Mouse (Mus musculus): ENCODE results near the gene Gse1. TPM values are rescaled to one million over a fixed set of nuclear protein-coding genes. Genes with fewer than 3 reads are reported as not detected.
A peak's percentile ranks its signal among the peaks of the same experiment; 100 is the strongest.

Gene Gse1
- polyA plus RNA-seq, 1 experiment from 2014 or later: 22.2 TPM

GRCm38 (mm10) chr8:120216855-120217830 is 11.1 kb upstream of the Gse1 start:
- H3K4me2 ChIP-seq (ENCODE audit: low read depth, low read length, severe bottlenecking): peak overlapping the region; percentile 21; the same call in 1 of the 2 replicates
- DNase-seq (ENCODE audit: low spot score) (peak; percentile 76), ATAC-seq (replicated peaks; ENCODE audit: low FRiP score) (peak; percentile 88)
- peak overlapping the region; percentile 57 for H3K27ac ChIP-seq (ENCODE audit: low read depth, low read length)
- H3K4me3 ChIP-seq (ENCODE audit: low read depth, low read length): no peak overlapping the region
- peak overlapping the region; percentile 35 for H3K9ac ChIP-seq (ENCODE audit: low read length)
- H3K4me1 ChIP-seq (replicated peaks; ENCODE audit: control insufficient read depth, insufficient read depth, low read length): peaks cover 11% of the 10 kb centered on the region
- WGBS: 17% methylated on average over 13 of the region's 13 CpGs
- no peaks in the 10 kb centered on the region for H3K36me3 ChIP-seq (ENCODE audit: control insufficient read depth, insufficient read depth, low read length)
- no peaks in the 10 kb centered on the region for H3K9me3 ChIP-seq (ENCODE audit: control insufficient read depth, low read length)
- no peaks in the 10 kb centered on the region for H3K27me3 ChIP-seq (ENCODE audit: control insufficient read depth, insufficient read depth, low read length)

GRCm38 (mm10) chr8:120222548-120222947 is 5.7 kb upstream of the Gse1 start:
- Histone ChIP-seq H3K9me3 (ENCODE audit: control insufficient read depth, low read length) (no peaks in the 10 kb centered on the region), H3K4me3 (ENCODE audit: low read depth, low read length) (no peak overlapping the region), H3K27me3 (ENCODE audit: control insufficient read depth, insufficient read depth, low read length) (no peaks in the 10 kb centered on the region), H3K27ac (ENCODE audit: low read depth, low read length) (no peak overlapping the region), H3K9ac (ENCODE audit: low read length) (no peak overlapping the region), H3K36me3 (ENCODE audit: control insufficient read depth, insufficient read depth, low read length) (no peaks in the 10 kb centered on the region), H3K4me1 (replicated peaks; ENCODE audit: control insufficient read depth, insufficient read depth, low read length) (peaks cover 30% of the 10 kb centered on the region), H3K4me2 (ENCODE audit: low read depth, low read length, severe bottlenecking) (no peak overlapping the region)
- no peak for ATAC-seq (replicated peaks; ENCODE audit: low FRiP score)
- 76% methylated on average over 11 of the region's 11 CpGs for WGBS
- DNase-seq (ENCODE audit: low spot score): no peak

- Histone ChIP-seq H3K4me2 (ENCODE audit: low read depth, low read length, severe bottlenecking) (no peak overlapping the region), H3K9ac (ENCODE audit: low read length) (no peak overlapping the region), H3K36me3 (ENCODE audit: control insufficient read depth, insufficient read depth, low read length) (no peaks in the 10 kb centered on the region), H3K4me1 (replicated peaks; ENCODE audit: control insufficient read depth, insufficient read depth, low read length) (peaks cover 44% of the 10 kb centered on the region), H3K27ac (ENCODE audit: low read depth, low read length) (peak overlapping the region; percentile 9; the same call in 1 of the 2 replicates), H3K4me3 (ENCODE audit: low read depth, low read length) (no peak overlapping the region), H3K9me3 (ENCODE audit: control insufficient read depth, low read length) (no peaks in the 10 kb centered on the region), H3K27me3 (ENCODE audit: control insufficient read depth, insufficient read depth, low read length) (peaks cover 6% of the 10 kb centered on the region)
- no peak for DNase-seq (ENCODE audit: low spot score)
- ATAC-seq (replicated peaks; ENCODE audit: low FRiP score): no peak
- WGBS: 47% methylated on average over 11 of the region's 11 CpGs
Observed at GRCm38 (mm10) chr8:120224521-120225420, 3.5 kb upstream of the Gse1 start.

- H3K9ac ChIP-seq (ENCODE audit: low read length): no peak overlapping the region
- peak overlapping the region; percentile 9; the same call in 1 of the 2 replicates for H3K27ac ChIP-seq (ENCODE audit: low read depth, low read length)
- 33% methylated on average over 10 of the region's 10 CpGs for WGBS
- H3K4me2 ChIP-seq (ENCODE audit: low read depth, low read length, severe bottlenecking): no peak overlapping the region
- H3K4me1 ChIP-seq (replicated peaks; ENCODE audit: control insufficient read depth, insufficient read depth, low read length): peaks cover 52% of the 10 kb centered on the region
- no peak overlapping the region for H3K4me3 ChIP-seq (ENCODE audit: low read depth, low read length)
- ATAC-seq (replicated peaks; ENCODE audit: low FRiP score) (no peak), DNase-seq (ENCODE audit: low spot score) (peak; percentile 67)
- no peaks in the 10 kb centered on the region for H3K9me3 ChIP-seq (ENCODE audit: control insufficient read depth, low read length)
- no peaks in the 10 kb centered on the region for H3K36me3 ChIP-seq (ENCODE audit: control insufficient read depth, insufficient read depth, low read length)
- H3K27me3 ChIP-seq (ENCODE audit: control insufficient read depth, insufficient read depth, low read length): peaks cover 13% of the 10 kb centered on the region
Observed at GRCm38 (mm10) chr8:120225421-120226151, 2.7 kb upstream of the Gse1 start.

- H3K9me3 ChIP-seq (ENCODE audit: control insufficient read depth, low read length): no peaks in the 10 kb centered on the region
- DNase-seq (ENCODE audit: low spot score) (no peak), ATAC-seq (replicated peaks; ENCODE audit: low FRiP score) (no peak)
- no peaks in the 10 kb centered on the region for H3K36me3 ChIP-seq (ENCODE audit: control insufficient read depth, insufficient read depth, low read length)
- H3K27ac ChIP-seq (ENCODE audit: low read depth, low read length): peak overlapping the region; percentile 26; the same call in 1 of the 2 replicates
- WGBS: 57% methylated on average over 5 of the region's 5 CpGs
- H3K4me2 ChIP-seq (ENCODE audit: low read depth, low read length, severe bottlenecking): peak overlapping the region; percentile 1; the same call in 1 of the 2 replicates
- H3K4me1 ChIP-seq (replicated peaks; ENCODE audit: control insufficient read depth, insufficient read depth, low read length): peaks cover 65% of the 10 kb centered on the region
- H3K4me3 ChIP-seq (ENCODE audit: low read depth, low read length): no peak overlapping the region
- peaks cover 13% of the 10 kb centered on the region for H3K27me3 ChIP-seq (ENCODE audit: control insufficient read depth, insufficient read depth, low read length)
- H3K9ac ChIP-seq (ENCODE audit: low read length): no peak overlapping the region
Observed at GRCm38 (mm10) chr8:120226700-120227577, 1.3 kb upstream of the Gse1 start.

- Histone ChIP-seq H3K4me3 (ENCODE audit: low read depth, low read length) (peak overlapping the region; percentile 63; the same call in 1 of the 2 replicates), H3K27me3 (ENCODE audit: control insufficient read depth, insufficient read depth, low read length) (peaks cover 13% of the 10 kb centered on the region), H3K9me3 (ENCODE audit: control insufficient read depth, low read length) (no peaks in the 10 kb centered on the region), H3K4me2 (ENCODE audit: low read depth, low read length, severe bottlenecking) (peak overlapping the region; percentile 98), H3K9ac (ENCODE audit: low read length) (peak overlapping the region; percentile 57), H3K27ac (ENCODE audit: low read depth, low read length) (peak overlapping the region; percentile 72; the same call in 1 of the 2 replicates), H3K36me3 (ENCODE audit: control insufficient read depth, insufficient read depth, low read length) (no peaks in the 10 kb centered on the region), H3K4me1 (replicated peaks; ENCODE audit: control insufficient read depth, insufficient read depth, low read length) (peaks cover 69% of the 10 kb centered on the region)
- ATAC-seq (replicated peaks; ENCODE audit: low FRiP score) (no peak), DNase-seq (ENCODE audit: low spot score) (no peak)
Observed at GRCm38 (mm10) chr8:120227578-120227876, 729 bp upstream of the Gse1 start.

- peak; percentile 9; the same call in 1 of the 2 replicates for ATAC-seq (replicated peaks; ENCODE audit: low FRiP score)
- Histone ChIP-seq H3K9me3 (ENCODE audit: control insufficient read depth, low read length) (no peaks in the 10 kb centered on the region), H3K27ac (ENCODE audit: low read depth, low read length) (no peak overlapping the region), H3K4me1 (replicated peaks; ENCODE audit: control insufficient read depth, insufficient read depth, low read length) (peaks cover 77% of the 10 kb centered on the region), H3K36me3 (ENCODE audit: control insufficient read depth, insufficient read depth, low read length) (no peaks in the 10 kb centered on the region), H3K4me2 (ENCODE audit: low read depth, low read length, severe bottlenecking) (peak overlapping the region; percentile 98), H3K4me3 (ENCODE audit: low read depth, low read length) (peak overlapping the region; percentile 63), H3K27me3 (ENCODE audit: control insufficient read depth, insufficient read depth, low read length) (peaks cover 13% of the 10 kb centered on the region), H3K9ac (ENCODE audit: low read length) (peak overlapping the region; percentile 71)
- peak; percentile 79 for DNase-seq (ENCODE audit: low spot score)
- WGBS: under 1% methylated on average over 120 of the region's 125 CpGs
Observed at GRCm38 (mm10) chr8:120228781-120229573, 721 bp downstream of the Gse1 start.
